Mouse (Mus musculus): ENCODE data around the gene Grin2b.

- TF ChIP-seq POLR2A (IDR thresholded peaks at IDR 0.05; ENCODE audit: insufficient read depth, low read depth, low read length) = no peak
- TF ChIP-seq CTCF (IDR thresholded peaks at IDR 0.05; ENCODE audit: insufficient read depth, low read depth, low read length) = no peak
Measured at GRCm38 (mm10) chr6:135971481-135971880, 201.8 kb downstream of the Grin2b start.

Data from olfactory bulb, adult 2 months (tissue).